Mouse (Mus musculus): Measurements from ENCODE around the gene Arid1a. TPM values are rescaled to one million over a fixed set of nuclear protein-coding genes. Genes with fewer than 3 reads are reported as not detected.
"Not testable (repeated sequence)": the region's sequence is repeated elsewhere in the genome, so short reads cannot be mapped to it uniquely, and the experiment has no call there.

Gene Arid1a
- total RNA-seq, 2 experiments from 2014 or later: 22.3 to 27.3 TPM

- peak; percentile 88 for DNase-seq
- intact Hi-C loops (cut with DNase I; ENCODE audit: low total_unique reads): no loop called here
These were observed 96.1 kb downstream of the Arid1a start for GRCm38 (mm10) chr4:133660193-133661155.

- intact Hi-C loops (cut with DNase I; ENCODE audit: low total_unique reads): no loop called here
- peak; percentile 69 for DNase-seq
These were observed 96.9 kb downstream of the Arid1a start for GRCm38 (mm10) chr4:133659497-133660192.

- DNase-seq: no peak
- intact Hi-C loops (cut with DNase I; ENCODE audit: low total_unique reads): no loop called here
These were observed 97.8 kb downstream of the Arid1a start for GRCm38 (mm10) chr4:133658729-133659128.

- intact Hi-C loops (cut with DNase I; ENCODE audit: low total_unique reads): no loop called here
- DNase-seq: no peak
These were observed 98.6 kb downstream of the Arid1a start for GRCm38 (mm10) chr4:133657829-133658458.

- intact Hi-C loops (cut with DNase I; ENCODE audit: low total_unique reads): no loop called here
- no peak for DNase-seq
These were observed 99.6 kb downstream of the Arid1a start for GRCm38 (mm10) chr4:133656997-133657396.

GRCm38 (mm10) chr4:133656294-133656693 is 100.3 kb downstream of the Arid1a start:
- intact Hi-C loops (cut with DNase I; ENCODE audit: low total_unique reads): no loop called here
- no peak for DNase-seq

GRCm38 (mm10) chr4:133654070-133654469 is 102.5 kb downstream of the Arid1a start:
- DNase-seq; intact Hi-C loops (cut with DNase I; ENCODE audit: low total_unique reads): not testable (repeated sequence)

GRCm38 (mm10) chr4:133652746-133653145 is 103.8 kb downstream of the Arid1a start:
- DNase-seq: no peak
- intact Hi-C loops (cut with DNase I; ENCODE audit: low total_unique reads): no loop called here

- intact Hi-C loops (cut with DNase I; ENCODE audit: low total_unique reads): no loop called here
- no peak for DNase-seq
These were observed 104.6 kb downstream of the Arid1a start for GRCm38 (mm10) chr4:133651986-133652385.

- intact Hi-C loops (cut with DNase I; ENCODE audit: low total_unique reads): no loop called here
- no peak for DNase-seq
These were observed 105.1 kb downstream of the Arid1a start for GRCm38 (mm10) chr4:133651445-133651844.

- intact Hi-C loops (cut with DNase I; ENCODE audit: low total_unique reads): loop anchor here (5.0 kb wide), 1 partner anchor 53 kb away; no protein-coding TSS in a partner anchor
- peak; percentile 78 for DNase-seq
These were observed 106.4 kb downstream of the Arid1a start, which contains the start of gene Zdhhc18 for GRCm38 (mm10) chr4:133649989-133650699. Gene Zdhhc18 (minus strand): TSS chr4:133650154.

GRCm38 (mm10) chr4:133649464-133649863 is 107.1 kb downstream of the Arid1a start:
- intact Hi-C loops (cut with DNase I; ENCODE audit: low total_unique reads): loop anchor here (5.0 kb wide), 1 partner anchor 52 kb away; no protein-coding TSS in a partner anchor

GRCm38 (mm10) chr4:133645680-133646079 is 110.9 kb downstream of the Arid1a start:
- intact Hi-C loops (cut with DNase I; ENCODE audit: low total_unique reads): loop anchor here (5.0 kb wide), 1 partner anchor 48 kb away; no protein-coding TSS in a partner anchor

More at GRCm38 (mm10) chr4:133649464-133649863, 107.1 kb downstream of the Arid1a start:
- not testable (repeated sequence) for DNase-seq

GRCm38 (mm10) chr4:133645195-133645594 is 111.4 kb downstream of the Arid1a start:
- intact Hi-C loops (cut with DNase I; ENCODE audit: low total_unique reads): loop anchor here (5.0 kb wide), 1 partner anchor 48 kb away; no protein-coding TSS in a partner anchor
- DNase-seq: no peak

More at GRCm38 (mm10) chr4:133645680-133646079, 110.9 kb downstream of the Arid1a start:
- no peak for DNase-seq

- intact Hi-C loops (cut with DNase I; ENCODE audit: low total_unique reads): no loop called here
- DNase-seq: no peak
These were observed 122.5 kb downstream of the Arid1a start for GRCm38 (mm10) chr4:133634043-133634410.

- peak; percentile 88 for DNase-seq
- intact Hi-C loops (cut with DNase I; ENCODE audit: low total_unique reads): no loop called here
These were observed 123.1 kb downstream of the Arid1a start for GRCm38 (mm10) chr4:133633332-133634042.

GRCm38 (mm10) chr4:133632483-133633327 is 123.9 kb downstream of the Arid1a start:
- DNase-seq: no peak

More at GRCm38 (mm10) chr4:133632483-133633327, 123.9 kb downstream of the Arid1a start:
- intact Hi-C loops (cut with DNase I; ENCODE audit: low total_unique reads): no loop called here

Data from gastrocnemius, postnatal 14 days (tissue).